Mouse (Mus musculus) liver, embryonic 12.5 days (tissue): Measurements from ENCODE around the gene Ctdspl. TPM values are rescaled to one million over a fixed set of nuclear protein-coding genes. Genes with fewer than 3 reads are reported as not detected.

Experiments used
- ATAC-seq: fragments of 200-750 bp; cut with Nextera tagmentation; 2 replicates; pipeline ENCODE4 v1.8.0; 2017; ENCODE audit warnings: moderate number of reproducible peaks, mild to moderate bottlenecking, moderate library complexity
- H3K27ac ChIP-seq: fragments of 300-500 bp; sonication (generic); 2 replicates; pipeline ENCODE4 v1.5.1; 2016; ENCODE audit warnings: mild to moderate bottlenecking
- H3K27me3 ChIP-seq: fragments of 300-500 bp; sonication (generic); replicated peaks from 2 replicates; pipeline ENCODE4 v1.6.1; 2016; ENCODE audit warnings: mild to moderate bottlenecking, moderate library complexity
- H3K36me3 ChIP-seq: fragments of 300-500 bp; sonication (generic); 2 replicates; pipeline ENCODE4 v1.6.1; 2016; ENCODE audit warnings: mild to moderate bottlenecking, moderate library complexity
- H3K4me1 ChIP-seq: fragments of 300-500 bp; sonication (generic); 2 replicates; pipeline ENCODE4 v1.6.1; 2016
- H3K4me2 ChIP-seq: fragments of 300-500 bp; sonication (generic); 2 replicates; pipeline ENCODE4 v1.6.1; 2016; ENCODE audit warnings: mild to moderate bottlenecking, moderate library complexity
- H3K4me3 ChIP-seq: fragments of 300-500 bp; sonication (generic); 2 replicates; pipeline ENCODE4 v1.5.1; 2016; ENCODE audit warnings: mild to moderate bottlenecking, moderate library complexity
- H3K9ac ChIP-seq: fragments of 300-500 bp; sonication (generic); 2 replicates; pipeline ENCODE4 v1.6.1; 2016; ENCODE audit warnings: mild to moderate bottlenecking, moderate library complexity
- H3K9me3 ChIP-seq: fragments of 300-500 bp; sonication (generic); replicated peaks from 2 replicates; pipeline ENCODE4 v1.6.1; 2016; ENCODE audit warnings: mild to moderate bottlenecking, moderate library complexity
- WGBS: fragments of 180-500 bp; shearing (Covaris S2); methylation state at CpG from one replicate; pipeline ENCODE4 v1.1.7; 2016; ENCODE audit not compliant: insufficient replicate concordance; 5-methylcytosine and 5-hydroxymethylcytosine counted together
- polyA plus RNA-seq: library from polyadenylated mRNA; unstranded; fragments of >200 nt; fragmentation: Nextera tagmentation; extraction: Ambion mirVana; gene quantifications from 2 replicates; pipeline ENCODE4 v1.2.1, GENCODE M21; 2016

The Ctdspl gene
- polyA plus RNA-seq, 1 experiment from 2014 or later = 4.4 TPM

DNA sequence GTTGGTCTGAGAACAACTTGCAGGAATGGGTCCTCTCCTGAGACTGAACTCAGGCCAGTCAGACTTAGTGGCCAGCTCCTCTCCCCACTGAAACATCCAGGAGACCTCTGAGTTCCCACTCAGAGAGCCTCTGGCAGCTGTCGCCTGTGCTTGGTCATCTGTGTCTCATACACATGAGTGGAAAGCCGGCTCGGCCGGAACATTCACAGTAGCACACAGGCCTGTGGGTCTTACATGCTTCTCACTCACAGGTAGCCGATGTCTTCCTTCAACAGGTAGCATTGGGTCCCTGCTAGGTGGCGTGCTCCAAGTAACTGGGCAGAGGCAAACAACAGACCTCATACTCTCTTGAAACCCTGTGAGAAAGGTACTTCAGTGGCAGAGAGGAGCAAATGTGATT lies 35.2 kb upstream of the Ctdspl start:
- Histone ChIP-seq H3K4me1 (peaks cover 6% of the 10 kb centered on the region; the same call in 1 of the 2 replicates), H3K9me3 (no peaks in the 10 kb centered on the region), H3K27ac (no peak overlapping the region), H3K27me3 (no peaks in the 10 kb centered on the region), H3K9ac (no peak overlapping the region), H3K4me2 (no peak overlapping the region), H3K36me3 (no peaks in the 10 kb centered on the region), H3K4me3 (no peak overlapping the region)
- ATAC-seq = no peak
- 75% methylated on average over 6 of the region's 6 CpGs for WGBS

DNA sequence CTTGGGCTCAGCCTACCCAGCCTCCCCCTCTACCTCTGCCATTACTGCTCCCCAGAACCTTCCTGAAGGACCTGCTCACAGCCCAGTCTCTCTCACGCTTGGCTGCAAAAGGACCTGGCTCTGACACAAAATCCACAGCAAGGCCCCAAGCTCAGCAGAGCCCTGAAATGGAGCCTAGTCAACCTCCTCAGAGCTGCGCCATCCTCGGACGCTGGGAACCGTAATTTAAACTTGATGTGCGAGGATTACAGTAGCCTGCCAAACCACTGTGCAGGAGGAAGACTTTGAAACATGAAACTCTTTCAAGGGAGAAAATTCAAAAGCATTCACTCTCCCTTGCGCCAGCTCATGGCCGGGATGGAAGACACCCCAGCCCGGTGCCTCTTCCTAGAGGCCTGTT lies 34.7 kb upstream of the Ctdspl start:
- Histone ChIP-seq H3K9ac (no peak overlapping the region), H3K4me2 (no peak overlapping the region), H3K4me3 (no peak overlapping the region), H3K36me3 (no peaks in the 10 kb centered on the region), H3K27ac (no peak overlapping the region), H3K4me1 (peaks cover 6% of the 10 kb centered on the region; the same call in 1 of the 2 replicates), H3K27me3 (no peaks in the 10 kb centered on the region), H3K9me3 (no peaks in the 10 kb centered on the region)
- no peak for ATAC-seq
- 79% methylated on average over 9 of the region's 9 CpGs for WGBS

DNA sequence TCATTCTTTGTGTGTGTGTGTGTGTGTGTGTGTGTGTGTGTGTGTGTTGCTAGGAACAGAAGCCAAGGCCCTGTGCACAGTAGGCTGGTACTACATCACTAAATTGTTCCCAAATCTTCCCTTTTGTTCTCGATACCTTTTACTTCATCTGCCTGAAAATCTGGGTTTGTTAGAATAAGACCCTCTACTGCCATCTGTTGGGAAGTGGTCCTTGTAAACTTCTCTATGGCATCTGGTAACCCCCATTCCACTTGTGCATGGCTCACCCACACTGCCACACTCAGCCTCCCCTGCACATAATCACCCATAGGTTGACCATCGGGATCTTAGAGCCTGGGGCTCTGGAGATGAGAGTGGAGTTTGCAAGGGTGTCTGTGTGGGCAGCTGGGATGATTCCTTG lies 31.2 kb upstream of the Ctdspl start:
- 69% methylated on average over 2 of the region's 2 CpGs for WGBS
- Histone ChIP-seq H3K9ac (no peak overlapping the region), H3K4me1 (no peaks in the 10 kb centered on the region), H3K36me3 (no peaks in the 10 kb centered on the region), H3K27me3 (no peaks in the 10 kb centered on the region), H3K4me2 (no peak overlapping the region), H3K9me3 (no peaks in the 10 kb centered on the region), H3K4me3 (no peak overlapping the region), H3K27ac (no peak overlapping the region)
- no peak for ATAC-seq

DNA sequence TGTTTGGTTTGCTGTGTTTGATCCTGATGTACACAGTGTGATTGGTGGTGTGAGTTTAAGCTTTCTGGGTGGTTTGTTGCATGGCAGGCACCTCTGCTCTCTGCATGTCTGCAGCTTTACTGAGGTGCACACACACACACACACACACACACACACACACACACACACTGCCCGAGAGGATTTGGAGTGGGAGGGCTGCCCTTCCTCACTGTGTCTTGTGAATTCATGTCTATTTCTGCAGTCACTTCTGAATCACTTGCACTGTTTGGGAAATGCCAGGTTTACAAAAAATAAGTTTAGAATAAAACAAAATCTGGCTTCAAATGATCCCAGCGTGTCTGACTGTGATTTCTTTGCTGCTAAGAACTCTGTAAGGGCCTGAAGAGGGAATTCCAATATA lies 25.6 kb upstream of the Ctdspl start:
- no peak overlapping the region for H3K27ac ChIP-seq
- no peaks in the 10 kb centered on the region for H3K27me3 ChIP-seq
- H3K9ac ChIP-seq = no peak overlapping the region
- H3K36me3 ChIP-seq = no peaks in the 10 kb centered on the region
- ATAC-seq = no peak
- 69% methylated on average over 2 of the region's 2 CpGs for WGBS
- H3K4me1 ChIP-seq = no peaks in the 10 kb centered on the region
- no peaks in the 10 kb centered on the region for H3K9me3 ChIP-seq
- no peak overlapping the region for H3K4me3 ChIP-seq
- H3K4me2 ChIP-seq = no peak overlapping the region

DNA sequence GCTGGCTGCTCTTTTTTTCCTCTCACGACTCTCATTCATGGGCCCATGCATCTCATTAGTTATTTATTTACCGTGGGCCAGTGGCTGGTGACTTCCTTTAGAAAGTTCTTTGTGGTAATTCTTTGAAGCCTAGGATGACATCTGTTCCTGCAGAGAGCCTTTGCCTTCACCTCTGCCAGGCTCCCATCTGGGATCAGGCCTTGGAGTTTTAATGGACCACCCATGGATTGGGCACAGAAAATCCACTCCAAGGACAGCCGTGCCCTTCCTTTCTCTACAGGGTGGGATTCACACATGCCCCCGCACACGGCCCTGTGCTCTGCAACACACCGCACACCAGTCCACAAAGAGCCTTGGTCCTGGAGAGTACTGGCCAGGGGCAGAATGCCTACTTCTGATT lies 24.3 kb upstream of the Ctdspl start:
- H3K9me3 ChIP-seq = no peaks in the 10 kb centered on the region
- H3K4me3 ChIP-seq = no peak overlapping the region
- no peak overlapping the region for H3K27ac ChIP-seq
- no peaks in the 10 kb centered on the region for H3K36me3 ChIP-seq
- 69% methylated on average over 6 of the region's 6 CpGs for WGBS
- H3K27me3 ChIP-seq = no peaks in the 10 kb centered on the region
- H3K4me1 ChIP-seq = no peaks in the 10 kb centered on the region
- H3K9ac ChIP-seq = no peak overlapping the region
- H3K4me2 ChIP-seq = no peak overlapping the region
- ATAC-seq = no peak

DNA sequence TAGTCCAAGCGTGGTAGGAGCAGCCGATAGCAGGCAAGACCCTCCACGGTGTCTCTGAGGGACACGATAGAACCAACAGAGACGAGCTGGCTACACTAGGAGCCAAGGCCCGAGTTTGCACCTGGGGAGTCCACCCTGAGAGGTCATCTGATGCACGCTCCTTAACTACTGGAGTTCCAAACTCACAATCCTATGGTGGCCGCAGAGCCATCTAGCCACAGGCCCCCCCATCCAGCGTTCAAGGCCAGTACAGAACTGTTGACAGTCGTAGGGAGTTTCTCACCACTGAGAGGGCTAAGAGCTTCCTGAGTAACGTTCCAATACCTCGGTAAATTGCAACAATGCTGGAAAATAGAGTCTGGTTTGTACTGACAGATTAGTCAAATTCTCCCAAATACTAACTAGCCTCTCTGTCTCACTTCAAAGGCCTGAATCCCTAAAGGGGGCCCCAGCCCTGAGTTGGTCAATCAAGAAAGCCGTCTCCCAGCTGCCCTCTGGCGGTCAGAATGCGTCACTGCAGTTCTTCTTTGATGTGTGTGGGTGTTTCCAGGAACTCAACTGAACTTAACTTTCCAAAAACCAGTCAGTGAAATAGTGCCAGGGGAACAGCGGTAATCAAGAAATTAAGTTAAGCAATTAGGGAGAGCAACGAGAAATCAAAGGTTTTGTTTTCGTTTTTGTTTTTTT lies 18.2 kb upstream of the Ctdspl start:
- H3K9ac ChIP-seq = no peak overlapping the region
- WGBS = 47% methylated on average over 18 of the region's 18 CpGs
- H3K4me1 ChIP-seq = no peaks in the 10 kb centered on the region; the same call in 1 of the 2 replicates
- H3K9me3 ChIP-seq = no peaks in the 10 kb centered on the region
- no peak overlapping the region for H3K4me2 ChIP-seq
- H3K36me3 ChIP-seq = no peaks in the 10 kb centered on the region
- no peak overlapping the region for H3K4me3 ChIP-seq
- H3K27ac ChIP-seq = no peak overlapping the region
- no peaks in the 10 kb centered on the region for H3K27me3 ChIP-seq
- no peak for ATAC-seq

DNA sequence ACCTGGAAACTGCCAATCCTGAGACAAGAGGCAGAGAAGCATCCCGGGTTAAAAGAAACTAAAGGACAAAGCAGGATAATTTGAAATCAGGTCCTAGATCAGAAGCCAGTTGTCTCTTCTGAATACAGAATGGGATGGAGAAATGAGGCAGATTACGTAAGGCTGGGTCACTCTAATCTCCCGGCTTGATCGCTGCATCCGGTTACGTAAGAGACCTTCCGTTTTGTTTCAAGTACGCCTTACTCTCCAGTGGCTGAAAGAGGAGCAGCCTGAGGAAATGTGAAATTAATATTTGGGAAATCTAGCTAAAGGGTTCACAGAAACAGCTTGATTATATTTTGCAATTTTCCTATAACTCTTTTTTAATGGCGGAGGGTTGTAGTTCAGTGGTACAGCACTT lies 13.2 kb upstream of the Ctdspl start:
- Histone ChIP-seq H3K4me1 (no peaks in the 10 kb centered on the region; the same call in 1 of the 2 replicates), H3K9ac (no peak overlapping the region), H3K27me3 (0 out of 2 replicates have a peak, but pooled peaks cover 5% of the 10 kb centered on the region), H3K4me3 (no peak overlapping the region), H3K4me2 (no peak overlapping the region), H3K9me3 (no peaks in the 10 kb centered on the region), H3K27ac (no peak overlapping the region), H3K36me3 (no peaks in the 10 kb centered on the region)
- 47% methylated on average over 9 of the region's 9 CpGs for WGBS
- ATAC-seq = no peak

DNA sequence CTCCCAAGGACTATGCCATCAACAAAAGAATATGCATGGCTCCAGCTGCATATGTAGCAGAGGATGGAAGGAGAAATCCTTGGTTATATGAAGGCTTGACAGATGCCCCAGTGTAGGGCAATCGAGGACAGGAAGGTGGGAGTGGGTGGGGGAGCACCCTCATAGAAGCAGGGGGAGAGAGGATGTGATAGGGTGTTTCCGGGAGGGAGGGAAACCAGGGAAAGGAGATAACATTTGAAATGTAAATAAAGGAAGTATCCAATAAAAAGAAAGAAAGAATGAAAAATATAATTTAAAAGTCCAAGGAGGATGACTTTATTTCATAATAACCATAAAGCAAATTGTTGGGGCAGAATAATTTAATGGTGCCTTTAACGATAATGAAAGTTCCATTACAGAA lies 12.6 kb upstream of the Ctdspl start:
- H3K9me3 ChIP-seq = no peaks in the 10 kb centered on the region
- ATAC-seq = no peak
- no peaks in the 10 kb centered on the region for H3K36me3 ChIP-seq
- no peak overlapping the region for H3K9ac ChIP-seq
- H3K27ac ChIP-seq = no peak overlapping the region
- H3K4me2 ChIP-seq = no peak overlapping the region
- WGBS = 36% methylated on average over 3 of the region's 3 CpGs
- 0 out of 2 replicates have a peak, but pooled peaks cover 6% of the 10 kb centered on the region for H3K27me3 ChIP-seq
- no peaks in the 10 kb centered on the region; the same call in 1 of the 2 replicates for H3K4me1 ChIP-seq
- H3K4me3 ChIP-seq = no peak overlapping the region

DNA sequence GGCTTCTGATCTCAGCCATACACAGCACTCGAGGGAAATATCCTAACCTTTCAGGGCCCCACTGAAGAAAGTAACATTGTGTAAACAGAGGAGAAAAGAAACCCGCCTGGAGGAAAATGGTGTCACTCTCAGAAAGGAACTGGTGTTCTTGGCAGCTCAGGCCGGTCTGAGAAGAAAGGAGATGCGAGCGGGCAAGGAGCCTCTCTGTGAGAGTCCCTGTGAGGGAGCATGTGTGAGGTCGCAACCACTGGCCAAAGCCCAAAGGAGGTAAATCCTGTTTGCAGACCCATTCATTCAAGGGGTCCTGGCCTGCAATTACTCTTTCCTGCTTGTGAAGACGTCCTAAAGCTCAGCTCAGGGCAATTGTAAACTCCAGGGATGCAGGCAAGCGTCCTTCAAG lies 11.7 kb upstream of the Ctdspl start:
- no peak for ATAC-seq
- H3K9ac ChIP-seq = no peak overlapping the region
- H3K27me3 ChIP-seq = 0 out of 2 replicates have a peak, but pooled peaks cover 9% of the 10 kb centered on the region
- WGBS = 50% methylated on average over 8 of the region's 8 CpGs
- no peaks in the 10 kb centered on the region; the same call in 1 of the 2 replicates for H3K4me1 ChIP-seq
- no peak overlapping the region for H3K27ac ChIP-seq
- H3K9me3 ChIP-seq = no peaks in the 10 kb centered on the region
- no peak overlapping the region for H3K4me3 ChIP-seq
- H3K4me2 ChIP-seq = no peak overlapping the region
- no peaks in the 10 kb centered on the region for H3K36me3 ChIP-seq

DNA sequence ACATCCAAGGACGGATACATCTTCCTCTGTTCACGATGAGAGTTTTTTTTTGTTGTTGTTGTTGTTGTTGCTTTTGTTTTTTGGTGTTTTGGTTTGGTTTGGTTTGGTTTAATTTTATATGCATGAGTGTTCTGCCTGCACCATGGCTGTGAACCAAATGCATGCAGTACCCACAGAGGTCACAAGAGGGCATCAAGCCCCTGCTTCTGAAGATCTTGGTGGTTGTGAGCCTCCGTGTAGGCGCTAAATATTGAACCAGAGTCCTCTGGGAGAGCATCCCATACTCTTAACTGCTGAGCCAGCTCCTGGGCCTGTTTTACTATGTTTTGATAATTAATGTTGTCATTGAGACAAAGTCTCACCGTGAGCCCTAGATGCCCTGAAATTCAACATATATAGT lies 11.0 kb upstream of the Ctdspl start:
- Histone ChIP-seq H3K4me2 (no peak overlapping the region), H3K9me3 (no peaks in the 10 kb centered on the region), H3K9ac (no peak overlapping the region), H3K27ac (no peak overlapping the region), H3K27me3 (0 out of 2 replicates have a peak, but pooled peaks cover 13% of the 10 kb centered on the region), H3K4me3 (no peak overlapping the region), H3K36me3 (no peaks in the 10 kb centered on the region), H3K4me1 (no peaks in the 10 kb centered on the region; the same call in 1 of the 2 replicates)
- no peak for ATAC-seq
- WGBS = 45% methylated on average over 5 of the region's 5 CpGs

DNA sequence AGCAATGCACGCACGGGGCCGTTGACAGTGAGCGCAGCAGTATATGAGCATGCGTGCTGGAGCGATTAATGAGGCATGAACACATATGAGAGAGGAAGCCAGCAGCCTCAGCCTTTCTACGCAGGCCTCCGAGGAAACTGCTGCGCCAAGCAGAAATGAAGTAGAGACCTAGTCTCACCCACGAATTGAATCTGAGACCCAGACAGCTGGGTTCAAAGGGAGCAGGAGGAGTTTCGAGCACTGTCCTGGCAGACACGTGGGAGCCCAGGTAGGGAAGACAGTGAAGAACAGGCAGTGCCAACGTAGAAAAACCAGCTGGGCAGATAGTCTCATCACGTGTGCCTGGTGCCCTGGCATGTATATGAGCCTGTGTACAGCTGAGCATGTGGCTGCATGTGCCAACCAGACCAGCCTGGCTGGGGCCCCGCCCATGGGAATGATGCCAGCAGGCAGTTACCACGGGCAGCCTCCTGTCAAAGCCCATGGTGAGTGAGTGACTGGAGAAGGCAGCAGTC lies 6.5 kb upstream of the Ctdspl start:
- Histone ChIP-seq H3K4me3 (no peak overlapping the region), H3K36me3 (no peaks in the 10 kb centered on the region), H3K4me2 (no peak overlapping the region), H3K9ac (no peak overlapping the region), H3K9me3 (no peaks in the 10 kb centered on the region), H3K4me1 (peaks cover 4% of the 10 kb centered on the region), H3K27me3 (peaks cover 20% of the 10 kb centered on the region; the same call in 1 of the 2 replicates), H3K27ac (no peak overlapping the region)
- no peak for ATAC-seq
- WGBS = 72% methylated on average over 16 of the region's 16 CpGs

DNA sequence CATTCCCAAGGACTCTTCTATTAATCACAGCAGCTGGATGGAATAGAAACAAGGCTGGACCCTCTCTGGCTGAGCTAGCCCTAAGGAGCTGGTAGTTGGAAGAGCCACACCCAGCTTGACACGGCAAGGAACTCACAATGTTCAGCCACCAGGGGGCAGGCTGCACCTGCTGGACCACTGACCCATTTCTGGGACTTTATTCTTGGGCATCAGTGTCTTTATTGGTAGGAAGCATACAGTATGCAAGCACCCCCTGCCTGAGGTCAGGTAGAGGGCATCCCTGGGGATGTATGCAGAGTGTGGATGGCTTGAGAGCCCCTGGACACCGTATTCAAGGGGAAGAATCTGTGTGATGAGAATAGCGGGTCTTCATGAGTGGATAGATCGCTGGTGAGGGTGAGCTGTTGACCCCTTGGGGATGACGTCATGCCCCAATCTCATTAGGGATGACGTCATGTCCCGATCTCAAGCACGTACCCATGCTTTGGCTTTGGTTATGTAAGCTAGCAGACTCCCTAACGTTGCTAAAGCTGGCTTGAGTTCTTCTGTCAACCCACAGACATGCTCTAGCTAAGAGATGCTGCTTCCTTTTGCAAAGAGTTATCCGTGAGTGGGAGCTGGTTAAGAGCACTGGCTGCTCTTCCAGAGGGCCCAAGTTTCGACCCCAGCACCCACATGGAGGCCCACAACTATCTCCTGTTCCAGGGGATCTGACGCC lies 5.3 kb upstream of the Ctdspl start:
- H3K4me3 ChIP-seq = no peak overlapping the region
- H3K9me3 ChIP-seq = no peaks in the 10 kb centered on the region
- H3K27ac ChIP-seq = no peak overlapping the region
- ATAC-seq = no peak
- no peak overlapping the region for H3K4me2 ChIP-seq
- H3K27me3 ChIP-seq = peaks cover 20% of the 10 kb centered on the region; the same call in 1 of the 2 replicates
- no peak overlapping the region for H3K9ac ChIP-seq
- H3K4me1 ChIP-seq = peaks cover 13% of the 10 kb centered on the region
- WGBS = 48% methylated on average over 12 of the region's 12 CpGs
- H3K36me3 ChIP-seq = no peaks in the 10 kb centered on the region
